Mouse (Mus musculus): ENCODE results near the gene Schip1.

DNA sequence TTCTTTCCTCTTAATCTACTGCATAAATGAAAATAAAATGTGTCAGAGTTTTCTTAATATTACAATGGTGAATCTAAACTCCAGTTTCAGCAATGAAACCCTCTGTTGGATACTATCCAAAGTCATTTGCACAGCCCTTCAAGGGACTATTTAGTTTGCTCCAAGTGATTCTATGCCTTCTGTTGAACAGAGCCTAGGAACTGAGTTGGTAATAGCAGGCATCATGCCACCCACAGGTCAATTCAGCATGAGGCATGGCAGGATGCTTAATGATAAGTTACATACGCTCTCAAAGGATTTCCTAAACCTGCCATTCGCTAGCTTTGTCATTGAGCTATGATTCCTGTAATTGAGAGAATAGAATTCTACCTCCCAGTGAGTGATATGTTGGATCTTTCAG, 219.9 kb downstream of the Schip1 start:
- TF ChIP-seq CTCF (IDR thresholded peaks at IDR 0.05; ENCODE audit: control insufficient read depth, insufficient read depth, insufficient replicate concordance, low read depth, low read length) = no peak
- no peak for TF ChIP-seq POLR2A (IDR thresholded peaks at IDR 0.05; ENCODE audit: control insufficient read depth, low read depth, low read length)

Data from testis, adult 2 months (tissue).